In genomic region chr12:35313191-35313925, GRCm38 (mm10) we compare ENCODE assay signal across 7 mouse cellular contexts.
A peak's percentile ranks its signal among the peaks of the same experiment; 100 is the strongest.
DNase-seq lines count a peak whose midpoint lies in the region; ATAC-seq and TF ChIP-seq lines count a peak whose summit lies in the region.

No protein-coding gene starts in this region.

- no peak for TF ChIP-seq CTCF in liver, adult 2 months (IDR thresholded peaks at IDR 0.05; ENCODE audit: low read depth, low read length)

- H3K9ac ChIP-seq in liver, adult 2 months (ENCODE audit: low read depth, low read length): no peak overlapping the region; the same call in 1 of the 2 replicates
- no peak overlapping the region for H3K9ac ChIP-seq in liver, embryonic 12.5 days
- no peak overlapping the region for H3K9ac ChIP-seq in limb, embryonic 14.5 days (ENCODE audit: low read depth, low read length, severe bottlenecking)

- no peak overlapping the region for H3K4me3 ChIP-seq in liver, adult 2 months (ENCODE audit: insufficient read depth, low read depth, low read length)
- no peak overlapping the region for H3K4me3 ChIP-seq in liver, embryonic 12.5 days
- H3K4me3 ChIP-seq in limb, embryonic 14.5 days (replicated peaks; ENCODE audit: low read length): no peak overlapping the region

- H3K36me3 ChIP-seq in liver, adult 2 months (ENCODE audit: control insufficient read depth, insufficient read depth, low read length): no peaks in the 10 kb centered on the region
- no peaks in the 10 kb centered on the region for H3K36me3 ChIP-seq in liver, embryonic 12.5 days
- no peaks in the 10 kb centered on the region for H3K36me3 ChIP-seq in limb, embryonic 14.5 days (ENCODE audit: control insufficient read depth, insufficient read depth, low read length)

- no peaks in the 10 kb centered on the region for H3K9me3 ChIP-seq in liver, embryonic 12.5 days (replicated peaks)
- no peaks in the 10 kb centered on the region for H3K9me3 ChIP-seq in limb, embryonic 14.5 days (ENCODE audit: control insufficient read depth, low read length)

- H3K27ac ChIP-seq in liver, adult 2 months (replicated peaks; ENCODE audit: insufficient read depth, low read depth, low read length): peak overlapping the region; percentile 93
- no peak overlapping the region for H3K27ac ChIP-seq in liver, embryonic 12.5 days
- H3K27ac ChIP-seq in limb, embryonic 14.5 days (replicated peaks; ENCODE audit: low read depth, low read length): no peak overlapping the region

- TF ChIP-seq POLR2A in liver, adult 2 months (IDR thresholded peaks at IDR 0.05; ENCODE audit: extremely low read depth, insufficient read depth, low read length): no peak
- TF ChIP-seq POLR2A in limb, embryonic 14.5 days (IDR thresholded peaks at IDR 0.05; ENCODE audit: borderline replicate concordance, extremely low read depth, insufficient read depth, insufficient read length): no peak

- ATAC-seq in liver, embryonic 12.5 days: no peak
- peak; percentile 71; the same call in 1 of the 2 replicates for ATAC-seq in limb, embryonic 14.5 days (ENCODE audit: low FRiP score, low read depth)

- no peaks in the 10 kb centered on the region for H3K27me3 ChIP-seq in liver, adult 2 months (ENCODE audit: control insufficient read depth, insufficient read depth, low read length)
- no peaks in the 10 kb centered on the region for H3K27me3 ChIP-seq in liver, embryonic 12.5 days (replicated peaks)
- no peaks in the 10 kb centered on the region for H3K27me3 ChIP-seq in limb, embryonic 14.5 days (ENCODE audit: control insufficient read depth, insufficient read depth, low read length)

- H3K4me1 ChIP-seq in liver, adult 2 months (ENCODE audit: control insufficient read depth, insufficient read depth, low read length): peaks cover 8% of the 10 kb centered on the region
- no peaks in the 10 kb centered on the region for H3K4me1 ChIP-seq in liver, embryonic 12.5 days
- H3K4me1 ChIP-seq in limb, embryonic 14.5 days (ENCODE audit: control insufficient read depth, insufficient read depth, low read length): peaks cover 6% of the 10 kb centered on the region; the same call in 1 of the 2 replicates

- 11% methylated on average over 11 of the region's 11 CpGs for WGBS in liver, adult 2 months
- 56% methylated on average over 11 of the region's 11 CpGs for WGBS in liver, embryonic 12.5 days (ENCODE audit: insufficient replicate concordance)
- WGBS in limb, embryonic 14.5 days: 41% methylated on average over 11 of the region's 11 CpGs

- H3K4me2 ChIP-seq in liver, embryonic 12.5 days: no peak overlapping the region
- H3K4me2 ChIP-seq in limb, embryonic 14.5 days (replicated peaks; ENCODE audit: low read depth, low read length, severe bottlenecking): no peak overlapping the region

- H3K79me2 ChIP-seq in liver, adult 2 months (ENCODE audit: control insufficient read depth, insufficient read depth, low read length): no peaks in the 10 kb centered on the region

- peak; percentile 97 for DNase-seq in liver, adult 2 months (ENCODE audit: extremely low read depth, low read depth, low spot score)
- peak; percentile 12 for DNase-seq in embryo, embryonic 9.5 days (ENCODE audit: extremely low spot score)
- peak; percentile 45 for DNase-seq in forelimb bud, embryonic 11.5 days (ENCODE audit: low read depth, low spot score)
- peak; percentile 45 for DNase-seq in limb, embryonic 14.5 days (ENCODE audit: low spot score)
- peak; percentile 41 for DNase-seq in right cerebral cortex, postnatal 4 days
- no peak for DNase-seq in MN1 (ENCODE audit: low spot score)
